Mouse (Mus musculus) liver, embryonic 14.5 days (tissue): ENCODE measurements at regions not wholly inside any gene's neighbourhood (a gene's known extent, or its start where the extent isn't known, plus 50 kb on each side); places are given as distances from the start of the nearest gene placed in this dataset.

Experiments
- ATAC-seq: fragments of 200-750 bp; cut with Nextera tagmentation; 2 replicates; pipeline ENCODE4 v1.8.0; 2017; ENCODE audit warnings: moderate number of reproducible peaks, mild to moderate bottlenecking, moderate library complexity; ENCODE audit not compliant: insufficient read depth
- DNase-seq, 3 experiments: peaks; one replicate each; pipeline ENCODE4 v3.0.0-alpha.2; 2012 to 2013; ENCODE audit warnings: low read depth in 3 of 3, low spot score in 3 of 3
- H3K27ac ChIP-seq: fragments of 300-500 bp; sonication (generic); 2 replicates; pipeline ENCODE4 v1.5.1; 2014; ENCODE audit warnings: moderate library complexity, mild to moderate bottlenecking, control low read depth, inconsistent platforms
- H3K27me3 ChIP-seq: fragments of 300-500 bp; sonication (generic); 2 replicates; pipeline ENCODE4 v1.6.1; 2014; ENCODE audit warnings: mild to moderate bottlenecking, low read length, moderate library complexity; ENCODE audit not compliant: control insufficient read depth, insufficient read depth
- H3K36me3 ChIP-seq: fragments of 300-500 bp; sonication (generic); replicated peaks from 2 replicates; pipeline ENCODE4 v1.6.1; 2014; ENCODE audit warnings: low read depth; ENCODE audit not compliant: control insufficient read depth, insufficient read depth
- H3K4me1 ChIP-seq, 2 experiments: fragments of 200-500 bp in 1 of 2; fragments of 300-500 bp in 1 of 2; sonication (generic) in 1 of 2; replicated peaks; 2 replicates each; pipeline ENCODE4 v1.6.1; 2012 to 2014; ENCODE audit warnings: antibody characterized with exemption in 1 of 2, inconsistent platforms in 1 of 2, low read length in 1 of 2; ENCODE audit not compliant: control insufficient read depth in 2 of 2, insufficient read depth in 2 of 2
- H3K4me2 ChIP-seq: fragments of 300-500 bp; sonication (generic); 2 replicates; pipeline ENCODE4 v1.6.1; 2014; ENCODE audit warnings: low read depth, mild to moderate bottlenecking, control low read depth, moderate library complexity
- H3K4me3 ChIP-seq, 2 experiments: fragments of 200-500 bp in 1 of 2; fragments of 300-500 bp in 1 of 2; sonication (generic) in 1 of 2; 2 replicates each; pipeline ENCODE4 v1.5.1; 2012 to 2014; ENCODE audit warnings: low read depth in 2 of 2, low read length in 2 of 2, mild to moderate bottlenecking in 2 of 2, control low read depth in 1 of 2, inconsistent platforms in 1 of 2, moderate library complexity in 1 of 2; ENCODE audit not compliant: insufficient read depth in 1 of 2
- H3K9ac ChIP-seq: fragments of 300-500 bp; sonication (generic); replicated peaks from 2 replicates; pipeline ENCODE4 v1.6.1; 2014; ENCODE audit warnings: mild to moderate bottlenecking, control low read depth, moderate library complexity
- H3K9me3 ChIP-seq: fragments of 300-500 bp; sonication (generic); 2 replicates; pipeline ENCODE4 v1.6.1; 2016; ENCODE audit warnings: low read length, mixed read lengths; ENCODE audit not compliant: control insufficient read depth
- CTCF ChIP-seq: IDR thresholded peaks from 2 replicates; pipeline ENCODE4 v1.5.1; 2016; ENCODE audit warnings: antibody characterized with exemption, low read depth, control low read depth
- EP300 ChIP-seq: IDR thresholded peaks from 2 replicates; pipeline ENCODE4 v1.6.1; 2016; ENCODE audit warnings: antibody characterized with exemption, low read depth
- WGBS: fragments of 180-500 bp; shearing (Covaris S2); extraction: QIAGEN DNeasy Blood & Tissue Kit; methylation state at CpG from one replicate; pipeline ENCODE4 v1.1.7; 2014; ENCODE audit not compliant: insufficient replicate concordance; 5-methylcytosine and 5-hydroxymethylcytosine counted together

DNA sequence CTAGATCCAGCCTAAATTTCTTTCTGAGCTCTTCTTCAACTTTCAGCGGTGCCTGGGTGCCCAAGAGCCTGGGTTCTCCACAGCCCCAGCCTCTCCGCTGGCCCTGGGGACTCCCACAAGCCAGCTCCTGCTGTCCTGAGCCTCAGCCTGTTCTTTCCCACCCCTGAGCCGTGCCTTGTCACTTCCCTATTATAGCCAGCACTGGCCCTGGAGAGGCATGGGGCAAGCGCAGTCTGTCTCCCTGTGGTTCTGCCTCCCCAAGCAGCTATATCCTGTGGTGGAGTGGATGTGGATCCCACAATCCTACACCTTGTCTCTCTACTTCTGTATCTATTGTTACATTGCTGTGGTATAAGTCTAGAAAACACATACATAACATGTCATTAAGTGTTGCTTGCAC lies 128.6 kb upstream of the Hgf start:
- no peaks in the 10 kb centered on the region for H3K27me3 ChIP-seq

DNA sequence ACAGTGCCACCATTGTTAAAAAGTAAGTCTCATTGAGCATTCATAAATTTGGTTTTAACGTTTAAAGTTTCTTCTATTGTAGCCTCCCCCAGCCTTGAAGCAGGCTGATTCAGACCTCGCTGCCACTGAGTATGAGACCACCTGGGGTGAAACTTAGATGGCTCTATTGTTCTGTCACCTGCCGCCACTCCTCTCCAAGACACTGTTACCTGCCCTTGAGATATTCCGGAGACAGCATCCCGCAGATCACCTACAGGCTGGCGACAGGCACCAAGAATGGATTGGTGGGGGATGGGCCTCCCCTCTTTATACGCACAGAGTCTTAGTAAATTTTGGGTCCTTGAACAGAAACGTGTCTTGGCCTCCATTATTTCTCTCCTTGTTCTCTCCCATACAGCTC lies 128.0 kb upstream of the Hgf start:
- no peak overlapping the region for H3K4me3 ChIP-seq
- no peak overlapping the region for H3K4me2 ChIP-seq
- TF ChIP-seq EP300 (no peak), CTCF (no peak)
- no peak overlapping the region for H3K27ac ChIP-seq
- ATAC-seq = no peak
- WGBS = 72% methylated on average over 8 of the region's 8 CpGs
- no peaks in the 10 kb centered on the region for H3K9me3 ChIP-seq
- H3K9ac ChIP-seq = no peak overlapping the region
- DNase-seq = no peak
- H3K36me3 ChIP-seq = no peaks in the 10 kb centered on the region
- no peaks in the 10 kb centered on the region for H3K4me1 ChIP-seq
- H3K27me3 ChIP-seq = no peaks in the 10 kb centered on the region

More for the DNA sequence above, 128.6 kb upstream of the Hgf start:
- H3K4me3 ChIP-seq = no peak overlapping the region
- no peak overlapping the region for H3K4me2 ChIP-seq
- 49% methylated on average over 4 of the region's 4 CpGs for WGBS
- H3K9ac ChIP-seq = no peak overlapping the region
- ATAC-seq (no peak), DNase-seq (no peak)
- H3K9me3 ChIP-seq = no peaks in the 10 kb centered on the region
- H3K36me3 ChIP-seq = no peaks in the 10 kb centered on the region
- H3K4me1 ChIP-seq = no peaks in the 10 kb centered on the region
- H3K27ac ChIP-seq = no peak overlapping the region
- TF ChIP-seq CTCF (no peak), EP300 (no peak)

- H3K4me1 ChIP-seq = no peaks in the 10 kb centered on the region
- DNase-seq = no peak
- no peaks in the 10 kb centered on the region for H3K9me3 ChIP-seq
- no peak overlapping the region for H3K4me2 ChIP-seq
- no peak for ATAC-seq
- H3K27me3 ChIP-seq = no peaks in the 10 kb centered on the region
- WGBS = 48% methylated on average over 2 of the region's 2 CpGs
- no peak for TF ChIP-seq CTCF
- no peak overlapping the region for H3K27ac ChIP-seq
- H3K4me3 ChIP-seq = no peak overlapping the region
- H3K9ac ChIP-seq = no peak overlapping the region
- no peaks in the 10 kb centered on the region for H3K36me3 ChIP-seq
These were observed 127.0 kb upstream of the Hgf start for GRCm38 (mm10) chr5:16426306-16426705.

DNA sequence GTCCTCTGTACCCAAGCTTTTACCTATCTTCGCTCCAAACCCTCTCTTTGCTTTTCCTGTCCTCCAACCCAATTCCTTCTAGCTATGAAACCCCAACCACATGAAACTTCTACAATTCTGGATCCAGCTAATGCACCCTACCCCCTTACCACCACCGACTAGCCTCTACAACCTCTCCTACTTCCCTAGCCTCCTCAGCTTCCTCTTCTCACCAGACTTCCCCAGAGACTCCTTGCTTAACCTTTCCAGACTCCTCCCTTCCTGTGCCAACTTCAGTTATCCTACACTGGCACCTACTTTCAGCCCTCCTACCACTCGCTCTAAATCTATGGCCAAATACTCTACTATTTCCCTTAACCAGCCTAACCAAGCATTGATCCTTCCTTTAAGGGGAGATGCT lies 118.7 kb upstream of the Hgf start:
- no peak for DNase-seq
- TF ChIP-seq EP300 (no peak), CTCF (no peak)
- WGBS = 36% methylated on average over 3 of the region's 3 CpGs

GRCm38 (mm10) chr5:16445056-16445455 lies 108.2 kb upstream of the Hgf start:
- ATAC-seq = no peak
- Histone ChIP-seq H3K27ac (no peak overlapping the region), H3K4me3 (no peak overlapping the region), H3K4me2 (no peak overlapping the region), H3K27me3 (no peaks in the 10 kb centered on the region), H3K36me3 (no peaks in the 10 kb centered on the region), H3K9ac (no peak overlapping the region), H3K4me1 (no peaks in the 10 kb centered on the region), H3K9me3 (no peaks in the 10 kb centered on the region)
- no peak for DNase-seq
- TF ChIP-seq EP300 (no peak), CTCF (no peak)
- WGBS = 71% methylated on average over 1 of the region's 1 CpGs

More for the DNA sequence above, 118.7 kb upstream of the Hgf start:
- no peak overlapping the region for H3K4me2 ChIP-seq
- H3K9me3 ChIP-seq = no peaks in the 10 kb centered on the region
- H3K4me3 ChIP-seq = no peak overlapping the region
- no peaks in the 10 kb centered on the region for H3K36me3 ChIP-seq
- H3K27me3 ChIP-seq = no peaks in the 10 kb centered on the region
- no peak for ATAC-seq
- H3K9ac ChIP-seq = no peak overlapping the region
- H3K27ac ChIP-seq = no peak overlapping the region
- H3K4me1 ChIP-seq = no peaks in the 10 kb centered on the region

- Histone ChIP-seq H3K27ac (no peak overlapping the region), H3K9me3 (no peaks in the 10 kb centered on the region), H3K4me3 (no peak overlapping the region), H3K27me3 (no peaks in the 10 kb centered on the region), H3K36me3 (no peaks in the 10 kb centered on the region), H3K9ac (no peak overlapping the region), H3K4me1 (no peaks in the 10 kb centered on the region), H3K4me2 (no peak overlapping the region)
- DNase-seq = no peak
- TF ChIP-seq CTCF = no peak
- no peak for TF ChIP-seq EP300
- 13% methylated on average over 1 of the region's 1 CpGs for WGBS
- ATAC-seq = no peak
These were observed 106.3 kb upstream of the Hgf start for GRCm38 (mm10) chr5:16446977-16447376.
